Mouse (Mus musculus): Measurements from ENCODE around the gene Tmem270.

DNA sequence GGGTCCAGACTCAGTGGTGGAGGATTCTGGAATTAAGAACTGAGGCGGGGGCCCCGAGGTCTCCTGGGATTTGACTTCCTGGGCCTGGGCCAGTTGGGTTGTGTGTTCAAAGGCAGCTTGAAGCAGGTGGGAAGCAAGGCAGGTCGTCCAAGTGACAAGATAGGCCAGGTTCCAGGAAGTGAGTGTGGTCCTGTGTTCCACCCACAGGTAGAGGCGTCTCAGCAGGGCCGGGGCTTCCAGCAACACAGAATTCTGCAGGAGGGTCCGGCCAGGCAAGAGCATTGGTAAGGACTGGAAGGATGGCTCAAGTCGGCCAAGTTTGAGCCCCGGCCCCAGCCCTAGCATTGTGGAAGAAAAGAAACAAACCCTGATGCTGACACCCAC lies 4.9 kb downstream of the Tmem270 start:
- TF ChIP-seq CTCF (IDR thresholded peaks at IDR 0.05; ENCODE audit: insufficient read depth, low read length) (no peak), POLR2A (IDR thresholded peaks at IDR 0.05; ENCODE audit: borderline replicate concordance, extremely low read depth, low read depth, low read length) (no peak)

Data from lung, adult 2 months (tissue).